Mouse (Mus musculus): ENCODE measurements around the gene Fntb. TPM values are rescaled to one million over a fixed set of nuclear protein-coding genes. Genes with fewer than 3 reads are reported as not detected.

Fntb gene
- polyA plus RNA-seq, 2 experiments = 21.4 to 28.8 TPM

- Histone ChIP-seq H3K4me2 (ENCODE audit: low read depth) (peak within 1 kb of the TSS; percentile 65), H3K36me3 (replicated peaks; ENCODE audit: control insufficient read depth, insufficient read depth, low read depth) (no peaks in the 10 kb centered on the region), H3K27ac (no peak within 1 kb of the TSS), H3K9ac (replicated peaks) (no peak within 1 kb of the TSS), H3K4me1 (replicated peaks; ENCODE audit: control insufficient read depth in 2 of 2, insufficient read depth in 2 of 2, low read length in 1 of 2) (no peaks in the 10 kb centered on the region), H3K4me3 (ENCODE audit: insufficient read depth in 1 of 2, low read depth in 2 of 2, low read length in 2 of 2) (peak within 1 kb of the TSS; percentile 38 to 52), H3K9me3 (ENCODE audit: control insufficient read depth, low read length) (no peaks in the 10 kb centered on the region), H3K27me3 (ENCODE audit: control insufficient read depth, insufficient read depth, low read length) (peaks cover 54% of the 10 kb centered on the region)
- no peak for ATAC-seq (ENCODE audit: insufficient read depth)
- 5% methylated on average over 16 of the region's 17 CpGs for WGBS (ENCODE audit: insufficient replicate concordance)
- TF ChIP-seq EP300 (IDR thresholded peaks at IDR 0.05; ENCODE audit: low read depth) = no peak
- no peak for TF ChIP-seq CTCF (IDR thresholded peaks at IDR 0.05; ENCODE audit: low read depth)
- DNase-seq (ENCODE audit: low read depth in 3 of 3, low spot score in 3 of 3) = no peak
Measured at GRCm38 (mm10) chr12:76822651-76823041, 57.3 kb downstream of the Fntb start, which contains the start of gene Rab15. TSS of gene Rab15 (minus strand) at chr12:76822908.

GRCm38 (mm10) chr12:76825283-76825682 lies 59.9 kb downstream of the Fntb start:
- Histone ChIP-seq H3K9ac (replicated peaks) (no peak overlapping the region), H3K4me2 (ENCODE audit: low read depth) (no peak overlapping the region), H3K27me3 (ENCODE audit: control insufficient read depth, insufficient read depth, low read length) (peaks cover 49% of the 10 kb centered on the region), H3K4me1 (replicated peaks; ENCODE audit: control insufficient read depth in 2 of 2, insufficient read depth in 2 of 2, low read length in 1 of 2) (no peaks in the 10 kb centered on the region), H3K36me3 (replicated peaks; ENCODE audit: control insufficient read depth, insufficient read depth, low read depth) (no peaks in the 10 kb centered on the region), H3K9me3 (ENCODE audit: control insufficient read depth, low read length) (no peaks in the 10 kb centered on the region), H3K4me3 (ENCODE audit: insufficient read depth in 1 of 2, low read depth in 2 of 2, low read length in 2 of 2) (no peak overlapping the region), H3K27ac (no peak overlapping the region)
- TF ChIP-seq CTCF (IDR thresholded peaks at IDR 0.05; ENCODE audit: low read depth) (no peak), EP300 (IDR thresholded peaks at IDR 0.05; ENCODE audit: low read depth) (no peak)
- 64% methylated on average over 4 of the region's 4 CpGs for WGBS (ENCODE audit: insufficient replicate concordance)
- DNase-seq (ENCODE audit: low read depth in 3 of 3, low spot score in 3 of 3) = no peak
- ATAC-seq (ENCODE audit: insufficient read depth) = no peak

- no peaks in the 10 kb centered on the region for H3K9me3 ChIP-seq (ENCODE audit: control insufficient read depth, low read length)
- ATAC-seq (ENCODE audit: insufficient read depth) (no peak), DNase-seq (ENCODE audit: low read depth in 3 of 3, low spot score in 3 of 3) (peak; percentile 12 to 37 (median 20))
- no peaks in the 10 kb centered on the region for H3K36me3 ChIP-seq (replicated peaks; ENCODE audit: control insufficient read depth, insufficient read depth, low read depth)
- H3K27me3 ChIP-seq (ENCODE audit: control insufficient read depth, insufficient read depth, low read length) = no peaks in the 10 kb centered on the region
- H3K4me3 ChIP-seq (ENCODE audit: insufficient read depth in 1 of 2, low read depth in 2 of 2, low read length in 2 of 2) = no peak overlapping the region
- no peak overlapping the region for H3K27ac ChIP-seq
- peaks cover 0 to 4% of the 10 kb centered on the region in 2 experiments; a peak in 1 of 4 replicates for H3K4me1 ChIP-seq (replicated peaks; ENCODE audit: control insufficient read depth in 2 of 2, insufficient read depth in 2 of 2, low read length in 1 of 2)
- WGBS (ENCODE audit: insufficient replicate concordance) = 4% methylated on average over 3 of the region's 3 CpGs
- no peak overlapping the region for H3K9ac ChIP-seq (replicated peaks)
- H3K4me2 ChIP-seq (ENCODE audit: low read depth) = no peak overlapping the region
- TF ChIP-seq EP300 (IDR thresholded peaks at IDR 0.05; ENCODE audit: low read depth) (no peak), CTCF (IDR thresholded peaks at IDR 0.05; ENCODE audit: low read depth) (peak; percentile 80)
Measured at GRCm38 (mm10) chr12:76832704-76833103, 67.3 kb downstream of the Fntb start.

DNA sequence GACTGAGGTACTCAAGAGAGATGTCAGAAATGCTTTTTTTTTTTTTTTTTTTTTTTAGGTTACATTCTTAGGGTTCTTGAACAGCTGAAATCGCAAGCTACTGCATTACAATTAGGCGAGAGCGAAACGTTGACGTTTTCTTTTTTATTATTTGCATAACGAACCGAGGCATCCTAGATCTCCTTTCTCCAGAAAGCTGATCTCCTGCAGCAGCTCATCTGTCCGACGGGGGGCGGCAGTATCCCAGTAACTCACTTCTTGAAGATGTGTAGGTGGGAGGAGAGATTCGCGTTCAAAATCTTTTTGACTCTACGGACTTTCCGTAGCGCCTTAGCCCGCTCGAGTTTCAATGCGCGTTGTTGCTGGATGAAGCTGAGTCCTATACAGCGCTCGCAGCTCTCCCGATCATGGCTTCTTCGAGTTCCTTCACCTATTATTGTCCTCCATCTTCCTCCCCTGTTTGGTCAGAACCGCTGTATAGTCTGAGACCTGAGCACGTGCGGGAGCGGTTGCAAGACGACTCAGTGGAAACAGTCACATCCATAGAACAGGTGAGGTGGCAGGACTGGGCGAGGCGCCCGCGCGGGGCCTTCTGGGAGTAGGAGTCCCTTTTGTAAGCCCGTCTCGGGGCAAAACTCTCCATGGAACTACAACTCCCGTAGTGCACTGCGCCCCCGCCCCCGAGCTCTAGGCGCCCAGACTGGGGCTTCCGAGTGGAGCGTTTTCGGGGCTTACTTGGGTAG lies 71.9 kb downstream of the Fntb start:
- Histone ChIP-seq H3K9me3 (ENCODE audit: control insufficient read depth, low read length) (no peaks in the 10 kb centered on the region), H3K4me1 (replicated peaks; ENCODE audit: control insufficient read depth in 2 of 2, insufficient read depth in 2 of 2, low read length in 1 of 2) (peaks cover 4 to 5% of the 10 kb centered on the region in 2 experiments; a peak in 3 of 4 replicates), H3K4me3 (ENCODE audit: insufficient read depth in 1 of 2, low read depth in 2 of 2, low read length in 2 of 2) (peak overlapping the region; percentile 70 to 87), H3K27ac (peak overlapping the region; percentile 34), H3K9ac (replicated peaks) (peak overlapping the region; percentile 90), H3K4me2 (ENCODE audit: low read depth) (peak overlapping the region; percentile 93), H3K36me3 (replicated peaks; ENCODE audit: control insufficient read depth, insufficient read depth, low read depth) (no peaks in the 10 kb centered on the region), H3K27me3 (ENCODE audit: control insufficient read depth, insufficient read depth, low read length) (no peaks in the 10 kb centered on the region)
- under 1% methylated on average over 43 of the region's 43 CpGs for WGBS (ENCODE audit: insufficient replicate concordance)
- ATAC-seq (ENCODE audit: insufficient read depth) = peak; percentile 100
- TF ChIP-seq EP300 (IDR thresholded peaks at IDR 0.05; ENCODE audit: low read depth) = peak; percentile 28
- TF ChIP-seq CTCF (IDR thresholded peaks at IDR 0.05; ENCODE audit: low read depth) = peak; percentile 86
- peak; percentile 92 to 93 (median 93) for DNase-seq (ENCODE audit: low read depth in 3 of 3, low spot score in 3 of 3)

GRCm38 (mm10) chr12:76837844-76838650 lies 72.7 kb downstream of the Fntb start:
- Histone ChIP-seq H3K9me3 (ENCODE audit: control insufficient read depth, low read length) (no peaks in the 10 kb centered on the region), H3K9ac (replicated peaks) (peak overlapping the region; percentile 90), H3K27ac (peak overlapping the region; percentile 34), H3K4me3 (ENCODE audit: insufficient read depth in 1 of 2, low read depth in 2 of 2, low read length in 2 of 2) (peak overlapping the region; percentile 70 to 87), H3K36me3 (replicated peaks; ENCODE audit: control insufficient read depth, insufficient read depth, low read depth) (0 out of 2 replicates have a peak, but pooled peaks cover 2% of the 10 kb centered on the region), H3K27me3 (ENCODE audit: control insufficient read depth, insufficient read depth, low read length) (no peaks in the 10 kb centered on the region), H3K4me1 (replicated peaks; ENCODE audit: control insufficient read depth in 2 of 2, insufficient read depth in 2 of 2, low read length in 1 of 2) (peaks cover 4 to 5% of the 10 kb centered on the region in 2 experiments; a peak in 3 of 4 replicates), H3K4me2 (ENCODE audit: low read depth) (peak overlapping the region; percentile 93)
- DNase-seq (ENCODE audit: low read depth in 3 of 3, low spot score in 3 of 3) = peak; percentile 9 to 41 (median 18)
- ATAC-seq (ENCODE audit: insufficient read depth) = peak; percentile 32
- WGBS (ENCODE audit: insufficient replicate concordance) = 8% methylated on average over 21 of the region's 21 CpGs
- TF ChIP-seq EP300 (IDR thresholded peaks at IDR 0.05; ENCODE audit: low read depth) (no peak), CTCF (IDR thresholded peaks at IDR 0.05; ENCODE audit: low read depth) (no peak)
